11 mouse cellular contexts compared by ENCODE assay signal in genomic region chr5:78993258-78993657, GRCm38 (mm10).
A peak's percentile ranks its signal among the peaks of the same experiment; 100 is the strongest.
DNase-seq lines count a peak whose midpoint lies in the region; ATAC-seq lines count a peak whose summit lies in the region.
"Had no signal": no experiment of that assay in that cellular context is flagged by ENCODE, and none has a peak within 500 bp of the region (broad histone marks: within the 10 kb centered on the region; RNA-seq: fewer than 3 reads in every experiment).

No protein-coding gene starts in this region.

- no peaks in the 10 kb centered on the region for H3K4me1 ChIP-seq in forebrain, embryonic 16.5 days (replicated peaks; ENCODE audit: control insufficient read depth, insufficient read depth, low read length)

- H3K4me2 ChIP-seq in forebrain, embryonic 16.5 days (ENCODE audit: low read length): no peak overlapping the region
- H3K4me2 ChIP-seq: liver, embryonic 11.5 days had no signal

- 36% methylated on average over 3 of the region's 3 CpGs for whole genome bisulfite sequencing in forebrain, embryonic 16.5 days

- DNase-seq in embryo, embryonic 10.5 days (ENCODE audit: low spot score): peak; percentile 10
- DNase-seq in embryo, embryonic 10 days (ENCODE audit: low spot score): no peak
- DNase-seq in layer of hippocampus, adult 9-11 months: peak; percentile 67
- peak; percentile 41 for DNase-seq in retina, embryonic 14.5 days (ENCODE audit: low spot score)
- no peak for DNase-seq in spleen, postnatal 10 days (ENCODE audit: low spot score in 2 of 2)
- DNase-seq in spleen, adult 12 weeks (ENCODE audit: low spot score): no peak
- no peak for DNase-seq in lung, adult 18-20 months
- DNase-seq: kidney, adult 11 months had no signal

- H3K27me3 ChIP-seq in forebrain, embryonic 16.5 days (replicated peaks; ENCODE audit: control insufficient read depth, insufficient read depth, low read length): no peaks in the 10 kb centered on the region
- H3K27me3 ChIP-seq: Patski had no signal

- ATAC-seq in forebrain, embryonic 16.5 days: peak; percentile 95
- ATAC-seq: Patski had no signal

- H3K36me3 ChIP-seq in forebrain, embryonic 16.5 days (ENCODE audit: control insufficient read depth, insufficient read depth): no peaks in the 10 kb centered on the region

- H3K9me3 ChIP-seq in forebrain, embryonic 16.5 days (ENCODE audit: control insufficient read depth, low read length): no peaks in the 10 kb centered on the region

- no peak overlapping the region for H3K27ac ChIP-seq in forebrain, embryonic 16.5 days (ENCODE audit: low read length)

- H3K4me3 ChIP-seq in forebrain, embryonic 16.5 days (replicated peaks; ENCODE audit: low read length): no peak overlapping the region

- no peak overlapping the region for H3K9ac ChIP-seq in forebrain, embryonic 16.5 days (replicated peaks; ENCODE audit: low read depth, low read length)

Comparison
In these comparisons a context has a peak if more than half of its experiments do, and no peak if none do; other contexts are left out.
1. DNase-seq: peak in embryo, embryonic 10.5 days (single experiment), layer of hippocampus, adult 9-11 months (single experiment) and retina, embryonic 14.5 days (single experiment); none in embryo, embryonic 10 days (single experiment), spleen, postnatal 10 days (0 of 2), spleen, adult 12 weeks (single experiment) and lung, adult 18-20 months (0 of 2).